Mouse (Mus musculus) ovary, adult 18-20 months (tissue): Measurements from ENCODE around the gene Pnpla6.
"Not testable (repeated sequence)": the region's sequence is repeated elsewhere in the genome, so short reads cannot be mapped to it uniquely, and the experiment has no call there.

Experiments
- DNase-seq: peaks from one replicate; pipeline ENCODE4 v3.0.0; 2022; ENCODE audit warnings: low spot score, mixed read lengths

The Pnpla6 gene

DNA sequence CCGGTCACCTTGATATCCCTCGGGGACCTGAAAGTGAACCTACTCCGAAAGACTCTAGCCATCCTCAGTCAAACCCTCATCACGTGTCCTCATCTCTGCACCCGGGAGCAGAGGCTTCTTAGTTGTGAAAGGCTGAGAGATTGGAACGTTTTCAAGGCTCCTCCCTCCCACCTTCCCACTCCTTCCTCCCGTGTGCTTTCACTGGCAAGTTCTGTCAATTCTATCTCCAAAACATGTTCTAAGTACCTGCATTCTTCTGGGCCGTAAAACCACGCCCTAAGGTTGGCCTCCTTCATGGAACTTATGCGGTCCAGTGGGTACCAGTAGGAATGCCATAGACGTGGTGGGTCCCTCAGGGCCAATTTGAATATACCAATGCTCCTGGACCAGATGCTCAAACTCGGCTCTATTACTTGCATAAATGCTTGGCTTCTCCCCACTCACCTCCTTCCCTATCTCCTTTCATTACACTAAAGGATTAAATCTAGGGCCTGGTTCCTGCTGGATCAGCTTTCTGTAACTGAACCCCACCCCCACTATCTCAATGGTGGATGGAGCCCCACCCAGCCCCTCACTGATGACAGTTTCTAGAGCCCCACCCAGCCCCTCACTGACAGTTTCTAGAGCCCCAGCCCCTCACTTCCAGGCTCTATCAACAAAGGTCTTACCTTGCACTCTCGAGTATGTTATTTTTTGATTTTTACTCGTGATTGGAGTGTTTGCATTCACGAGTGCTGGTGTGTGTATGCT lies 61.2 kb downstream of the Pnpla6 start:
- DNase-seq = no peak

DNA sequence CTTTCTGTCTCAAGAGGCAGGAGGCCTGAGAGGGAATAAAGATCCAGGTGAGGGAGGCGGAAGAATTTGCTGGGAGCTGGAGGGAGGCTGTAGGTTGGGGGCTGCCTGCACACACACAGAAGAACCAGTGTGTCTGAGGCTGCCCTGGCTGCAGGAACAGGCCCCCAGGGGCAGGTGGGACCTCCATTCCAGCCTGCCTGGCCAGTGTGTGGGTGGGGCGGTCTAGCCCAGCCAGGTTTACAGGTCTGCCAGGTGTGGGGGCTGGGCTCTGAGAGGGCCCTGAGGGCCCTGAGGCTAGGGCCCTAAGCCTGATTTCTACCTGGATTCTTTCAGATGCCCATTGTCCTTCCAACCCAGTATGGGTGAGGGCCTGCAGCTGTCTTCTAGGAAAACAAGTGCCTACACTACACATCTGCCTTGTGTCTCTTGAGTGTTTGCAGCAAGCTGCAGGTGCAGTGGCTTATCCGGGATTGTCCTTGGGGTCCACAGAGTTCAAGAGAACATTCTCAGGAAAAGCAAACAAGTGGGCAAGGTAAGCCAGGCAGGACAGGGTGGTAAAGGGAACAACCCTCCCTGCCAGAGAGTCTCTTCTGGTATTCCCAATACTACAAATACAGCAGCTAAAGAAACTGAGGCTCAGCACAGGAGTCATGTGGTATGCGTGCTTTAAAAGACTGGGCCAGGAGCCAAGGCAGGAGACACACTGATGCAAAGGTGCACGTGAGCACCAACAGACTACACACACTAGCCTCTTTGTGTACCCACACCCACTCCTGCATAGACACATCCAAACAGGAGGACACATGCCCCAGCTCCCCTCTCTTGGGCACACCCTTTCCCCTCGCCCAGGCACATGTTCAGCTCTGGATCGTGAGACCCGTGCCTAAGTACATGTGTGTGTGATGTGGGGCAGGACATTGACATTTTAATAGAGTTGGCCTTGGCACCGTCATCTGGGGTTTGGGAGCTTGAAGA lies 64.5 kb downstream of the Pnpla6 start:
- no peak for DNase-seq

GRCm38 (mm10) chr8:3581961-3582360 lies 66.8 kb downstream of the Pnpla6 start:
- DNase-seq = not testable (repeated sequence)

- DNase-seq = no peak
Observed at GRCm38 (mm10) chr8:3586452-3586851, 71.3 kb downstream of the Pnpla6 start.

- no peak for DNase-seq
Observed at GRCm38 (mm10) chr8:3586993-3587390, 71.8 kb downstream of the Pnpla6 start, which contains the start of gene Camsap3. Gene Camsap3, plus strand, starts transcription at chr8:3587293.

DNA sequence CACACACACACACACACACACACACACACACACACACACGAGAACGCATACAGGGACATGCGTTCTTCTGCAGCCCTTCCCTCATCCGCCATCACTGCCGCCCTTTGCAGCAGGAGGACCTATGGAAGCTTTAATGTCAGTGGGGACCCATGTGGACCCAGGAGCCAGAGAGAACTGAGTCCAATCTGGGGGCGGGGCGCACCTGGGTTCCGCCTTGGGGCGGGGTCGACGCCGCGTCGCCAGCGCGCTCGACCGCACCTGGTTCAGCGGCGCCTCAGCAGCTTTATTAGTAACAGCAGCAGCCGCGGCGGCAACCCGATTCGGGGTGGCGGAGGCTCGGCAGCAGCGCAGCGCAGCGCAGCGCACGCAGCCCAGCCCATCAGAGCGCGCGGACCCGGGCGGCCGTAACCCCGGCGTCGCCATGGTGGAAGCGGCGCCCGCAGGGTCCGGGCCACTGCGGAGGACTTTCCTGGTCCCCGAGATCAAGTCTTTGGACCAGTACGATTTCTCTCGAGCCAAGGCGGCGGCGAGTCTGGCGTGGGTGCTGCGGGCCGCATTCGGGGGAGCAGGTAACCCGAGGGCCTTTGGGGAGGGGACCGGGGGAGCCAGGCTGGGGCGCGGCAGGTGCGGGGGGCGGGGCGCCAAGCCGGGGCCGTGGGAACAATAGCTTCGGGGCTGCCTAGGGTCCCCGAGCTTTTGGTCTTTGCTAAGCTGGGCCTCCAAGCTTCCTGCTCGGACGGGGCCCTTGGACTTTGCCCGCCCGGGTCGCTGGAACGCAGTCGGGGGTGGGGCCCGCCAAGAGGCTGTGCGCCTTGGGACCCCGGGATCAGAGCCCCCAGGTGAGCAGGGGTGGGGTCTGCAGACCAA lies 72.4 kb downstream of the Pnpla6 start:
- no peak for DNase-seq

- no peak for DNase-seq
Observed at GRCm38 (mm10) chr8:3588258-3588633, 73.1 kb downstream of the Pnpla6 start.

- peak; percentile 54 for DNase-seq
Observed at GRCm38 (mm10) chr8:3593470-3593869, 78.3 kb downstream of the Pnpla6 start.
